Mouse (Mus musculus) liver, embryonic 18 days (tissue): Measurements from ENCODE around the gene Qrfpr. TPM values are rescaled to one million over a fixed set of nuclear protein-coding genes. Genes with fewer than 3 reads are reported as not detected.

Experiments
- polyA plus RNA-seq: library from polyadenylated mRNA; depleted of rRNA; stranded (reverse); fragments of >200 nt; gene quantifications from 2 replicates; pipeline ENCODE4 v1.2.3, GENCODE M21; 2012; rRNA removed

Qrfpr gene
- not detected in 2 replicates for polyA plus RNA-seq

GRCm38 (mm10) chr3:36221743-36222682, at the start of gene Qrfpr:
Qrfpr (minus strand) TSS chr3:36222313.

DNA sequence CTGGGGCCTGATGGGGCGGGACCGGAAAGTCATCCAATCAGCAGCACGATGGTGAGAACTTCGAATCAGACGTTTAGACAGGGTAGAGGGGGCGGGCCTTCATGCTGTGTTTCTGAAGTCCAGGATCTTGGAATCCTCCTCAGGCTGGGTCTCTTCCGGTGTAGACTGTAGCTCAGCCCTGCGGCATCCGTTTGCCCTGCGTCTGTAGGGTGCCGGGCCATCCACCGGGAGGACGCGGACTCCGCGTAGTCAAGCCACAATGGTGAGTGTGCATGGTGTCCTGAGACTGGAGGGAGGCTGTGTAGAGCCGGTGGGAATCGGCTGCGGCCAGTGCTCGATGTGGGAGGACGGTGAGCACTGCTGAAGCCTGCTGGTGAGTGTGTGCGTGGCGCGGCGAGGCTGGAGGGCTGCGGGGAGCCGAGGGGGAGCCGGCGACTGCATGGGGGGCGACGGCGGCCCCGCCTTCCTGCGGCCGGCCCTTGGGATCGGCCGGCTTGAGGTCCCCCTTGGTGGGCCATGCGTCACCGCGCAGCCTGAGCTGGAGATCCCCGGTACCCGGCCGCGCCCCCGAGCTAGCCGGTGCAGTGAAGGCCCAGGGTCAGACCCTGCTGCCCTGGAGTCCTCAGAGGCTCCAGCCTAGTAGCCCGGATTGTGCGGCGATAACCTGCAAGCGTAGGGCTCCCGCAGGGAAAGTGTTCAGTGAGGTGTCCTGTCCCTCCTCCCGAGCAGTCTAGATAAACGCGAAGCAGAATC, 71.0 kb downstream of the Qrfpr start, which contains the start of gene D3Ertd254e:
Gene D3Ertd254e, plus strand, starts transcription at position 84 of the 753 bp plus-strand sequence.

Other genes starting within 250 kb of the Qrfpr start
- gene Mccc1, start 221.6 kb downstream of the Qrfpr start, polyA plus RNA-seq, result 13.4 and 14.3 TPM in 2 replicates
- gene Ccdc144b, start 168.8 kb downstream of the Qrfpr start, polyA plus RNA-seq, result not detected in 2 replicates
- 11.8 and 12.4 TPM in 2 replicates for gene Acad9, start 156.3 kb downstream of the Qrfpr start, polyA plus RNA-seq
- 0.48 and 0.53 TPM in 2 replicates for gene D3Ertd254e, start 71.3 kb downstream of the Qrfpr start, polyA plus RNA-seq